Mouse (Mus musculus): ENCODE measurements around the gene Trip12. TPM values are rescaled to one million over a fixed set of nuclear protein-coding genes. Genes with fewer than 3 reads are reported as not detected.

Trip12 gene
- total RNA-seq, 2 experiments from 2014 or later: 106 to 138 TPM

- ATAC-seq (replicated peaks; ENCODE audit: poor library complexity, severe bottlenecking): peak; percentile 86
Observed at GRCm38 (mm10) chr1:84799166-84799565, 41.1 kb downstream of the Trip12 start.

- ATAC-seq (replicated peaks; ENCODE audit: poor library complexity, severe bottlenecking): no peak
Observed at GRCm38 (mm10) chr1:84795335-84795734, 45.0 kb downstream of the Trip12 start.

GRCm38 (mm10) chr1:84791393-84791792, 48.9 kb downstream of the Trip12 start:
- no peak for ATAC-seq (replicated peaks; ENCODE audit: poor library complexity, severe bottlenecking)

GRCm38 (mm10) chr1:84780630-84781029, 59.7 kb downstream of the Trip12 start:
- no peak for ATAC-seq (replicated peaks; ENCODE audit: poor library complexity, severe bottlenecking)

GRCm38 (mm10) chr1:84777455-84777854, 62.9 kb downstream of the Trip12 start:
- no peak for ATAC-seq (replicated peaks; ENCODE audit: poor library complexity, severe bottlenecking)

- no peak for ATAC-seq (replicated peaks; ENCODE audit: poor library complexity, severe bottlenecking)
Observed at GRCm38 (mm10) chr1:84758843-84759242, 81.5 kb downstream of the Trip12 start.

GRCm38 (mm10) chr1:84742156-84742555, 98.2 kb downstream of the Trip12 start:
- no peak for ATAC-seq (replicated peaks; ENCODE audit: poor library complexity, severe bottlenecking)

GRCm38 (mm10) chr1:84740080-84740479, 100.2 kb downstream of the Trip12 start:
- peak; percentile 55 for ATAC-seq (replicated peaks; ENCODE audit: poor library complexity, severe bottlenecking)

GRCm38 (mm10) chr1:84737097-84737496, 103.2 kb downstream of the Trip12 start:
- no peak for ATAC-seq (replicated peaks; ENCODE audit: poor library complexity, severe bottlenecking)

- peak; percentile 65 for ATAC-seq (replicated peaks; ENCODE audit: poor library complexity, severe bottlenecking)
Observed at GRCm38 (mm10) chr1:84733799-84734198, 106.5 kb downstream of the Trip12 start.

GRCm38 (mm10) chr1:84731763-84732162, 108.6 kb downstream of the Trip12 start:
- ATAC-seq (replicated peaks; ENCODE audit: poor library complexity, severe bottlenecking): no peak

- peak; percentile 88 for ATAC-seq (replicated peaks; ENCODE audit: poor library complexity, severe bottlenecking)
Observed at GRCm38 (mm10) chr1:84722841-84723240, 117.5 kb downstream of the Trip12 start.

GRCm38 (mm10) chr1:84722371-84722770, 117.9 kb downstream of the Trip12 start:
- peak; percentile 79 for ATAC-seq (replicated peaks; ENCODE audit: poor library complexity, severe bottlenecking)

- no peak; the same call in 1 of the 2 replicates for ATAC-seq (replicated peaks; ENCODE audit: poor library complexity, severe bottlenecking)
Observed at GRCm38 (mm10) chr1:84721942-84722341, 118.4 kb downstream of the Trip12 start.

- no peak for ATAC-seq (replicated peaks; ENCODE audit: poor library complexity, severe bottlenecking)
Observed at GRCm38 (mm10) chr1:84709810-84710785, 130.2 kb downstream of the Trip12 start.

GRCm38 (mm10) chr1:84709406-84709805, 130.9 kb downstream of the Trip12 start:
- no peak for ATAC-seq (replicated peaks; ENCODE audit: poor library complexity, severe bottlenecking)

- ATAC-seq (replicated peaks; ENCODE audit: poor library complexity, severe bottlenecking): no peak
Observed at GRCm38 (mm10) chr1:84700254-84700653, 140.1 kb downstream of the Trip12 start.

GRCm38 (mm10) chr1:84697136-84697535, 143.2 kb downstream of the Trip12 start:
- no peak for ATAC-seq (replicated peaks; ENCODE audit: poor library complexity, severe bottlenecking)

GRCm38 (mm10) chr1:84695517-84696411, 144.6 kb downstream of the Trip12 start, which contains the start of gene Dner:
Dner (minus strand) TSS chr1:84696221.
- ATAC-seq (replicated peaks; ENCODE audit: poor library complexity, severe bottlenecking): peak; percentile 89

- no peak for ATAC-seq (replicated peaks; ENCODE audit: poor library complexity, severe bottlenecking)
Observed at GRCm38 (mm10) chr1:84694688-84695474, 145.4 kb downstream of the Trip12 start.

Data from granulocyte monocyte progenitor cell, adult 5-6 weeks (primary cell).